Mouse (Mus musculus) erythroblast, embryonic 14.5 days (primary cell): ENCODE results near the gene Rora. TPM values are rescaled to one million over a fixed set of nuclear protein-coding genes. Genes with fewer than 3 reads are reported as not detected.

ENCODE experiments used
- H3K27me3 ChIP-seq: 2 replicates; pipeline ENCODE4 v1.6.1; 2012; ENCODE audit warnings: inconsistent platforms; ENCODE audit not compliant: control insufficient read depth
- H3K36me3 ChIP-seq: 2 replicates; pipeline ENCODE4 v1.6.1; 2012; ENCODE audit warnings: mild to moderate bottlenecking, inconsistent platforms; ENCODE audit not compliant: control insufficient read depth
- H3K4me1 ChIP-seq: 2 replicates; pipeline ENCODE4 v1.6.1; 2012; ENCODE audit warnings: inconsistent platforms; ENCODE audit not compliant: control insufficient read depth
- H3K4me3 ChIP-seq: replicated peaks from 2 replicates; pipeline ENCODE3; 2012; ENCODE audit warnings: moderate library complexity, mild to moderate bottlenecking, inconsistent platforms
- H3K9me3 ChIP-seq: 2 replicates; pipeline ENCODE4 v1.6.1; 2012; ENCODE audit warnings: low read length, inconsistent platforms, mixed read lengths; ENCODE audit not compliant: control insufficient read depth
- GATA1 ChIP-seq: IDR thresholded peaks from 2 replicates; pipeline ENCODE4 v1.6.1; 2012; ENCODE audit warnings: low read length, inconsistent platforms, mixed read lengths
- TAL1 ChIP-seq: IDR thresholded peaks from 3 replicates; pipeline ENCODE4 v1.6.1; 2012; ENCODE audit warnings: low read length, inconsistent platforms, mixed read lengths
- polyA plus RNA-seq: library from polyadenylated mRNA; stranded (reverse); fragments of >175 nt; gene quantifications from 2 replicates; pipeline ENCODE4 v1.2.3, GENCODE M21; 2012

The Rora gene
- polyA plus RNA-seq, 1 experiment = under 0.01 TPM

DNA sequence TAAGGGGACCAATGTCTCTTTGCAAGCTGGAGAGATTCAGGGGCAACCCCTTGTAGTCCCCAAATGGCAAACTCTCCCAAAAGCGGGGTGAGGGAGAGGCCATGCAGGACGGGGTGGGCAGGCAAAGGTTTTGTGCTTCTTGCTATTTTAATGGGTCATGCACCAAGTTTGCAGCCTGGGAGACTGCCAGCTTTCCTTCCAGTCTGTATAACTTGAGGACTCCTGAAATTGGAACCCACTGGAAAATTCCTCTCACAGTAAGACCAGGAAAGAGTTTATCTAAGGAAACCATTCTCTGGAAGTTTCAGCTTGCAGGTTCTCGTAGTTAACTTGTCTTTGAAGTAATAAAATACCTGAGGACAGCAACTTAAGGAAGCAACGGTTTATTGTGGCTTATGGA, 326.5 kb downstream of the Rora start:
- no peaks in the 10 kb centered on the region for H3K27me3 ChIP-seq
- no peaks in the 10 kb centered on the region for H3K36me3 ChIP-seq
- TF ChIP-seq TAL1 (no peak), GATA1 (no peak)
- no peak overlapping the region for H3K4me3 ChIP-seq
- H3K4me1 ChIP-seq = no peaks in the 10 kb centered on the region
- H3K9me3 ChIP-seq = no peaks in the 10 kb centered on the region

DNA sequence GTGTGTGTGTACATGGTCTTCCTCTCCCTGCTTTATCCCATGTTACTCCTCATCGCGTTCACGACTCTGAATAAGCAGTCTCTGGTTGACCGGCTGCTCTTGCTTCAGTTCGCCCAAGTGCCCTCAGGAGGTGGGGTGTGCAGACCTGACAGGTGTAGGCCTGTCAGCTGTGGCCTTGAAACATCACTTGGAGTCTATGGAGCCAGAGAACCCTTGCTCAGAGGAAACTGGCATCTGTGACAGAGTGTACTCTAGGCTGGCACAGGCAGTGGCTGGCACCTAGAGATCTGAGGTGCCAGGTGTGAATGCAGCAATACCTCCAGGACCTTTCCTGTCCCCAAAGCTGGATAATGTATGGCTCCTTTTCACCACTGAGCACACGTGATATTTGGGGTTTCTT, 331.5 kb downstream of the Rora start:
- Histone ChIP-seq H3K9me3 (no peaks in the 10 kb centered on the region), H3K4me1 (no peaks in the 10 kb centered on the region), H3K4me3 (no peak overlapping the region), H3K36me3 (no peaks in the 10 kb centered on the region), H3K27me3 (no peaks in the 10 kb centered on the region)
- no peak for TF ChIP-seq GATA1
- no peak for TF ChIP-seq TAL1

DNA sequence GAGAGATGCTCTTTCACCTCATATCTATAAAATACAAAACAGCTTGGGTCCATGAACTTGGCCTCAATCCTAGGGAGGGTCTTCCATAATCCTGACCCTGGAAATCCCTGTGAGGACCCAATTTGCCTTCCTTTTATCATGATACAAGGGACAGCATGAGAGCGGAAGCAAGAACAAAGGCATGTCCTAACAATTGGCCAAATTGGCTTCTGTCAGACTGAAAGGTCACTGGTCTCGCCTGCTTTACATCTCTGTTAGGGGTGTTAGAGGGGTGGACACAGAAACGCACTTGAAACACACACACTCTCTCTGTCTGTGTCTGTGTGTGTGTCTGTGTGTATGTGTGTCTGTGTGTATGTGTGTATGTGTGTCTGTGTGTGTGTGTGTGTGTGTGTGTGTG, 332.2 kb downstream of the Rora start:
- Histone ChIP-seq H3K9me3 (no peaks in the 10 kb centered on the region), H3K4me3 (no peak overlapping the region), H3K4me1 (no peaks in the 10 kb centered on the region), H3K27me3 (no peaks in the 10 kb centered on the region), H3K36me3 (no peaks in the 10 kb centered on the region)
- TF ChIP-seq TAL1 = no peak
- TF ChIP-seq GATA1 = no peak

- no peaks in the 10 kb centered on the region for H3K27me3 ChIP-seq
- H3K9me3 ChIP-seq = no peaks in the 10 kb centered on the region
- H3K4me1 ChIP-seq = no peaks in the 10 kb centered on the region
- no peak overlapping the region for H3K4me3 ChIP-seq
- no peak for TF ChIP-seq TAL1
- TF ChIP-seq GATA1 = no peak
- no peaks in the 10 kb centered on the region for H3K36me3 ChIP-seq
These were observed 333.9 kb downstream of the Rora start for GRCm38 (mm10) chr9:68987290-68988042.

DNA sequence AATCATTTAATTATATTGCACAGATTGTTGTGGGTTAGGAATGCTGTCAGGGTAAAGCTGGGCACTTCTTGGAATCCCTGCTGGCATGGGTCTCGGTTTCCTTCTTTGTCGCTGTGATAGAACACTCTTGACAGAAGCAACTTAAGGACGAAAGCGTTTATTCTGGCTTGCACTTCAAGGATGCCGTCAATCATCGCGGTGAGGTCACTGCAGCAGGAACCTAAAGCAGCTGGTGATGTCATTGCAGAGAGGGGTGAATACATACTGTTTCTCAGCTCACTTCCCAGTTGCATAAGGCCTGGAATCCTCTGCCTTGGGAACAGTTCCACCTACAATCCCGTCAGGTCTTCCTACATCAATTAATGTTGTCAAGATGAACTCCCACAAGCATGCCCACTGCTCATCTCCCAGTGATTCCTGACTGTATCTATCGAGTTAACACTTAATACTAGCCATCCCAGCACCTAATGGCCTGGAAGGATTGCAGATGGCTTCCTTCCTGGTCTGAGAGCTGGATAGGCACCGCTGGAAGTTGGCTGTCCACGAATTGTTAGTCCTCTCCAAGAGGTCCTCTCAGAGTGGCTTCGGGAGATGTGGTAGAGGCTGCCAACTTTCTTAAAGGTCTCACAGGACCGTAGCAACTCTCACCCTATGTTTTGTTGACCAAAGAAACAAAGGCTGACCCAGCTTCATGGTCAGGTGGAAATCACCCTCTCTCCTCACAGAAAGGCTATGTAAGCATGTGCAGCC, 334.8 kb downstream of the Rora start:
- Histone ChIP-seq H3K4me3 (no peak overlapping the region), H3K4me1 (no peaks in the 10 kb centered on the region), H3K9me3 (no peaks in the 10 kb centered on the region), H3K27me3 (no peaks in the 10 kb centered on the region), H3K36me3 (no peaks in the 10 kb centered on the region)
- TF ChIP-seq TAL1 = no peak
- TF ChIP-seq GATA1 = no peak

DNA sequence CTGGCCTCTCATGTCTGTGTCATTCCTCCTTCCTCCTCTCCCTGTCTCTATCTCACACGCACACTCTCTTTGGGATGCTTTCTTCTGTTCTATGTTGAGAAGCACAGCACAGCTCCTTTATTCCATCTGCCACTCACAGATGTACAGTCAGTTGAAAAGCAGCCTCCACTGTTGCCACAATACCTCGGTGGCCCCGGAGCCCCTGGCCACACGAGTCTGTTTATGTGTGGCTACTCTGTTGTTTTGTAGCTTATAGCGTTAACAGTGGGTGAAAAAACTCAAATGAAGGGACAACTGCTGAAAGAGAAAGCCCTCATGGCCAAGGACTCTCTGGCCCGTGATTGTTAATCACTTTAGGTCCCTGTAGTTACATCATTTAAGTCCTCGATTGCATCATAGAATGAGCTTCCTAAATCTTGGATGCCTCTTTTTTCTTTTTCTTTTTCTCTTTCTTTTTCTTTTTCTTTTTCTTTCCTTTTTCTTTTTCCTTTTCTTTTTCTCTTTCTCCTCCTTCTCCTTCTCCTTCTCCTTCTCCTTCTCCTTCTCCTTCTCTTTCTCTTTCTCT, 336.4 kb downstream of the Rora start:
- TF ChIP-seq GATA1 (no peak), TAL1 (no peak)
- no peaks in the 10 kb centered on the region for H3K4me1 ChIP-seq
- no peak overlapping the region for H3K4me3 ChIP-seq
- no peaks in the 10 kb centered on the region for H3K36me3 ChIP-seq
- no peaks in the 10 kb centered on the region for H3K9me3 ChIP-seq
- no peaks in the 10 kb centered on the region for H3K27me3 ChIP-seq

DNA sequence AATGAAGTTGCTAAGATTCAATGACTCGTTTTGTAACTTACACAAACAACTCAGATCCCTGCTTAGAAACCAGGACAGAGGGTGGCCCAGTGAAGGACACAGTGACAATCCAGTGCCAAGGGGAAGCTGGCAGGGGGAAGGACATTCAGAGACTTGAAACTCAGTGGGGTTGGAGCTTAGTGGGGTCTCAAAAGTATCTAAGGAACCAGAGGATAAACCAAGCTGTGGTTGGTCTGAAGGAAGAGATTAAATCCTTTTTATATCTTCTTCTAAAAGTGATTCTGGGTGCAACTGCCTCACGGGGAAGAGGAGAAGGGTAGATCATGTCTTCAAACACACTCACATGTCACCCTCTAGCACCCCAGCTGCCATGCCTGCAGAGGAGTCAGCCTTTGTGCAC, 340.3 kb downstream of the Rora start:
- no peaks in the 10 kb centered on the region for H3K4me1 ChIP-seq
- TF ChIP-seq GATA1 (no peak), TAL1 (no peak)

DNA sequence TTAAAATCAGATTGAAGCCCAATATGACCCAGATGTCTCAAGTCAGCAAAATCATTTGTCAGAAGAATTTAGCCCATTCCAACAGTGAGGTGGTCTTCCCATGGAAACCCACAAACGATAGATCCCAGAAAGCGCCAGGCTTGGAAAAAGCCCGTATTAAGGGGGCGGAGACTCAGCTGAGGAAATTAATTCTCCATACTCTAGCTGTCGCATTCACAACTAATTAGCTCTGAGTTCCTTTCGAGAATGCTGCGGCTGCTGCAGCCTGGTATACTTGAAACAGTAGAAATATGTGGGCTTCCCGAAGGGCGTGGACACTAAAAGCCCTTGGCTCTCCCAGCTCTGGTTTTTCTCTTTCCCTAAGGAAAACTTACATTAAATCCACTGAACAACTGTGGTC, 345.4 kb downstream of the Rora start:
- Histone ChIP-seq H3K4me3 (no peak overlapping the region), H3K36me3 (no peaks in the 10 kb centered on the region), H3K9me3 (no peaks in the 10 kb centered on the region), H3K4me1 (no peaks in the 10 kb centered on the region), H3K27me3 (no peaks in the 10 kb centered on the region)
- TF ChIP-seq TAL1 (no peak), GATA1 (no peak)

More for the DNA sequence above, 340.3 kb downstream of the Rora start:
- H3K4me3 ChIP-seq = no peak overlapping the region
- no peaks in the 10 kb centered on the region for H3K9me3 ChIP-seq
- H3K27me3 ChIP-seq = no peaks in the 10 kb centered on the region
- no peaks in the 10 kb centered on the region for H3K36me3 ChIP-seq

GRCm38 (mm10) chr9:69004514-69004913, 350.9 kb downstream of the Rora start:
- TF ChIP-seq GATA1 = no peak
- TF ChIP-seq TAL1 = no peak
- Histone ChIP-seq H3K27me3 (no peaks in the 10 kb centered on the region), H3K9me3 (no peaks in the 10 kb centered on the region), H3K4me1 (no peaks in the 10 kb centered on the region), H3K4me3 (no peak overlapping the region), H3K36me3 (no peaks in the 10 kb centered on the region)
